ENCODE assay signal across 12 mouse cellular contexts in genomic region chr13:30758789-30759381, GRCm38 (mm10). TPM values are rescaled to one million over a fixed set of nuclear protein-coding genes. Genes with fewer than 3 reads are reported as not detected.
"Had no signal": no experiment of that assay in that cellular context is flagged by ENCODE, and none has a peak within 500 bp of the region (broad histone marks: within the 10 kb centered on the region; RNA-seq: fewer than 3 reads in every experiment).

No protein-coding gene starts in this region.

- DNase-seq: kidney, adult 2 months; kidney, postnatal 25 days; left cerebral cortex, postnatal 4 days; liver, embryonic 13.5 days; lung, adult 2 months; lung, postnatal 14 days; lung, postnatal 4 days; midbrain, embryonic 14.5 days; thymus, postnatal 36 days had no signal

RNA-seq across cellular contexts. Expression of gene Irf4, which starts 9.9 kb away (rescaled TPM):
- polyA plus RNA-seq: limb, embryonic 12.5 days; neural tube, embryonic 11.5 days; neural tube, embryonic 14.5 days had no signal
